Mouse (Mus musculus): ENCODE measurements around the gene Ncoa4.
"Not testable (repeated sequence)": the region's sequence is repeated elsewhere in the genome, so short reads cannot be mapped to it uniquely, and the experiment has no call there.

Ncoa4 gene

DNA sequence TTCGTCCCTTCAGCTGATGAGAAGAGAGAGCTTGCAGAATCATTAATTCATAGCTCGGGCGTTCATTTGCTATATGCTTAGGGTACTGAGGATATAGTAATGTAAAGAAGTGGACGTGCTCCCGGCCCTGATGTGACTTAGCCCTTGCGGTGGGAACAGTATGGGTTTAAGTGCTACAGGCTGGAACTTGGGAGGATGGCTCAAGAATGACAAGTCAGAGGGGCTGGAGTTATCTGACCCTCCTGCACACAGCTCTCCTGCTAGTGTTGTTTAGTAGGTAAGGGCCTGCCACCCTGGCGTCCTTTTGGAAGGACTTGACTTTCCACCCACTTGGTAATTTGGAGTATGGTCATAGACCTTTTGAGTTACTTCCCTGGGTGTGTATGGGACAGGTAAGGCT lies 898 bp downstream of the Ncoa4 start:
- DNase-seq (ENCODE audit: low spot score in 2 of 2) = no peak

- DNase-seq (ENCODE audit: low spot score in 2 of 2) = no peak
Measured at GRCm38 (mm10) chr14:32161090-32161885, 1.6 kb downstream of the Ncoa4 start.

DNA sequence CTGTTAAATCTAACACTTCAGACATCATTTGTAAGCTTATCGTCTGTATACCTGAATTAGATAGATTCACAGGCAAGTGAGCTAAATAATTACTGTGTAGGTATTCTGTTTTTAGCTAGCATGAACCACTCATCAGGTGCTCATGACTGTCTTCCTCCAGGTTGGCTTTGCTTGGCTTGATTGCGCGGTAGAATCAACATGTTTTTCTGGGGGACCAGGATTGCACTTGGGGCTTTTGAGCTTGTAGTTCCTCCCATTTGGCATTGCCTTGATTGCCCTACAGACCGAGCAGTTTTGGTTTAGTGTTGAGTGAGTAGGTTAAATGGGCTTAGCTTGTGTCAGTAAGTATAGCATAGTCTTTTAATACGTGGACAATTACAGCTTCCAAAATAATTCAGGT lies 2.6 kb downstream of the Ncoa4 start:
- DNase-seq (ENCODE audit: low spot score in 2 of 2) = no peak

GRCm38 (mm10) chr14:32163203-32163888 lies 3.7 kb downstream of the Ncoa4 start:
- DNase-seq (ENCODE audit: low spot score in 2 of 2) = no peak

DNA sequence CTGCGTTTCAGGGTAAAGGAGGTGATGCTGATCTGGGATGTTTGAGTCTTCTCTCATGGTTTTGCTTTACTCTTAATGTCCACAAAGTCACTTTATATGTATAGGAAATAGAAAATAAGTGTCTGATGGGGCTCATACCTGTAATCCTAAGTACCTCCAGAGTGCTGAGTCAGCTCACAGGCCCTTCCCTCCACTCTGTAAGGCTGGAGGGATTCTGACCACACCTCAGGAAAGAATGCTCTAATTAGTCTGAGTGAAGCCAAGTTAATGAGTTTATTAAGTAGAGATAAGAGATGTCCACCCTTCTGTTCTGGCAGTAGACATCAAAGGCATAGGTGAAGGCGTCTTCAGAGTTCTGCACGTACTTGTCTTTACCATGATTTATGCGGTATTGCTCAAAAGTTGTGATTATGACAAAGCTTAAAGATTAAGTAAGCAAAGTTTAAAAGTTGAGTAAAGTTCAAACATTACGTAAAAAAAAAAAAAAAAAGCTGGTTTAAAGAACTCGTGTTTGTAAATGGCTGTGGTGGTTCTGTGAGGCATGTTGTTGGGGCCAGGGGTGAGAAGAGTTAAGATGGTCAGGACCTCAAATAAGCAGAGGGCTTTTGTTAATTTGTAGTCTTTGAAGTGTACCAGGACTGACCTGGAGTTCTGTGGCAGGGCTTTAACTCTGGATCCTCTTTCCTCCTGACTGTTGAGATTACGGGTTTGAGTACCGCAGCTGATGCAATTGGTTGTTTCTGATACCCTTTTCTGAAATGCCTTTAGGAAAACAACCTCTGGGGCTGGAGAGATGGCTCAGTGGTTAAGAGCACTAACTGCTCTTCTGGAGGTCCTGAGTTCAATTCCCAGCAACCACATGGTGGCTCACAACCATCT lies 4.7 kb downstream of the Ncoa4 start:
- DNase-seq (ENCODE audit: low spot score in 2 of 2) = no peak

GRCm38 (mm10) chr14:32165278-32166061 lies 5.8 kb downstream of the Ncoa4 start:
- DNase-seq (ENCODE audit: low spot score in 2 of 2) = peak; percentile 85 to 88

- DNase-seq (ENCODE audit: low spot score in 2 of 2) = no peak
Measured at GRCm38 (mm10) chr14:32166062-32166441, 6.4 kb downstream of the Ncoa4 start.

DNA sequence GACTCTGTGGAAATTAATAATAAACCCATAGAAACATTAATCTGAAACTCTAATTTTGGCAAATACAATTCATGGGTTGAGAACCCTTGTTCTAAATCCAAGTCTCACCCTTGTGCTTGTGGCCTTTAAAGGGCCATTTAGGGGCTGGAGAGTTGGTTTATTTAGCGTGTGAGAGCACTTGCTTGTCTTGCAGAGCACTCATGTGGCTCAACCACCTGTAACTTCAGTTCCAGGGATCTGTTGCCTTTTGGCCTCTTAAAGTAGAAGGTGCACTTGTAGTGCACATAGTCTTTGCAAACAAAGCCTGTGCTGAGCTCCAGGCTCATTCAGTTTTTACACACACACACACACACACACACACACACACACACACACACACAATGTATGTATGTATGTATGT lies 7.2 kb downstream of the Ncoa4 start:
- DNase-seq (ENCODE audit: low spot score in 2 of 2) = no peak

GRCm38 (mm10) chr14:32167326-32167725 lies 7.7 kb downstream of the Ncoa4 start:
- no peak for DNase-seq (ENCODE audit: low spot score in 2 of 2)

DNA sequence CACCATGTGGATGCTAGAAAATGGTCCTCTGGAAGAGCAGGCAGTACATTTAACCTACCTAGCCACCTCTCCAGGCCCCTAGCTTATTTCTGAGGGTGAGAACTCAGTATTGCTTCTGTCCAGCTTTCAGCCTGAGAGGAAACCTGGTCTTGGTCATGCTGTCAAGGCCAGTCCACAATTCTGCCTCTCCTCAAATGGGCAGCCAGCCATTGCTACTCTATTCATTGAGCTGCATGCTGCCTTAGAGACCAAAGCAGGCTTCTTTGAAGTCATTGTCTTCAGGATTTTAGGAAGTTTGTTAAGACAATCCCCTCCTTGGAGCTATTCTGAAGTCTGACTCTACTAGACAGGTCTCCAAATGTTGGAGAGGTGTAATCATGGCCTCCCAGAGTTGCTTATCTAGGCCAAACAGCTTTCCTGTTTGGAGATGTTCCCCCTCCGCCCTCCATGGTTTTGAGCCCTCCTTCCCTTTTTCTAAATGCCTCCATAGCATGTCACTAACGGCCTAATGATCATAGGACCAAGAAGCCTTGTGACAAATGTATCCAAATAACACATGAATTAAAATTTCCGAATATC lies 9.1 kb downstream of the Ncoa4 start:
- peak; percentile 51 to 77 for DNase-seq (ENCODE audit: low spot score in 2 of 2)

DNA sequence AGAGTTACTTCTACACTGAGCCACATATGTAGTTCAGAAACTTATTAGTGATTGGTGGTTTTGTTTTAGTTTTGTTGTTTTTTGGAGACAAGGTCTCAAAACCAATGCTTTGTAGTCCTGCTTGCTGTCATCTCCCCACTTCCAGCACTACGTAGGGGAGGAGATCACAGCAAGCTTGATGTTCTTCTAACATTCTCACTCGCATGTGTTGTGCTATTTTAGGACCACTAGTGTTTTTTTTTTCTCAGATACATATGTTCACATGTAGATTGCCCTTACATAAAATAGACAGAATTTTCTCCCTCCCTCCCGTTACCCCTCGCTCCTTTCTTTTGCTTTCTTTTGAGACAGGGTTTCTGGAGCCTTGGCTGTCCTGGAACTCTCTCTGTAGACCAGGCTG lies 10.5 kb downstream of the Ncoa4 start:
- DNase-seq (ENCODE audit: low spot score in 2 of 2) = no peak

DNA sequence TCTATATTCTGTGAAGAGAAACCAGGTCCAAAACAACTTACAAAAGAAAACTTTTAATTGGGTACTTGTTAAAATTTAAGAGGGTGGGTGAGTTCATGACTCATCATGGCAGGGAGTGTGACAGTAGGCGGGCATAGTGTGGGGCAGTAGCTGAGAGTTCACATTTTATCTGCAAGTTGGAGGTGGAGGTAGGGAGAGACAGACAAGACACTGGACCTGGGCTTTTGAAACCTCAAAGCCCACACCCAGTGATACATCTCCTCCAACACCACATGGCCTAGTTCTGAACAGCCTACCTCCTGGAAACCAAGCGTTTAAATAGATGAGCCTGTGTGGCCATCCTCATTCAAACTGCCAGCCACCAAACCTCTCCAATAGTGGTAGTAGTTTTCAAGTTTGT lies 15.6 kb downstream of the Ncoa4 start:
- DNase-seq (ENCODE audit: low spot score in 2 of 2) = no peak

DNA sequence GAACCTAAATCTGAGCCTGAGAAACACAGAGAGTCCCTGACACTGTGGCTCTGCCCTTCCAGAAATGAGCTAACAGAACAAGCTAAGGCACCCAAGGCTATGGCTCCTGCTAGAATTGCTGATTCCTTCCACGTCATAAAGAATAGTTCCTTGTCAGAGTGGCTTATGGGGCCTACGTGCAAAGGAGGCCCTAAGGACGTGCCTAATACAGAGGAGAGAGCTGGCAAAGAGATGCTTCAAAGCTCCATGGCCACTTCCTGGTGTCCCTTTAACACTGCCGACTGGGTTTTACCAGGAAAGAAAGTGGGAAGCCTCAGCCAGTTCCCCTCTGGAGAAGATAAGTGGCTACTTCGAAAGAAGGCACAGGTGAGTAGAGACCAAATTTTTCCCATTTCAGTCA lies 16.9 kb downstream of the Ncoa4 start:
- not testable (repeated sequence) for DNase-seq (ENCODE audit: low spot score in 2 of 2)

GRCm38 (mm10) chr14:32179393-32180195 lies 19.9 kb downstream of the Ncoa4 start:
- DNase-seq (ENCODE audit: low spot score in 2 of 2) = no peak

DNA sequence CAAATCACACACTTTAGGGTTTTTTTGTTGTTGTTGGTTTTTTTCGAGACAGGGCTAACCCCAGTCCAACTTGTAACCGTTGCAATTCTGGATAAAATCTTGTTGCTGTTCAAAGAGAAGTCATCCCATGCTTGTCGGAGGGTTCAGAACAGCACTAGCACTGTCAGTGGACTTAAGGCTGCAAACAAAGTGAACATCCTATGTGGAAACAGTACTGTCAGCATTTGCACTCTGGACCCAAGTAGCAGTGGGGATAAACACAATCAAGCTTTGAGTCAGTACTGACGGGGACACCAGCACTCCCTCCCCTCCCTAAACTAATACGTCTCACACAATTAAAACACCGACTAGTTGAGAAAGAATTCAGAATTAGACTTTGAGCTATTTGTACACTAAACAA lies 21.2 kb downstream of the Ncoa4 start:
- no peak for DNase-seq (ENCODE audit: low spot score in 2 of 2)

DNA sequence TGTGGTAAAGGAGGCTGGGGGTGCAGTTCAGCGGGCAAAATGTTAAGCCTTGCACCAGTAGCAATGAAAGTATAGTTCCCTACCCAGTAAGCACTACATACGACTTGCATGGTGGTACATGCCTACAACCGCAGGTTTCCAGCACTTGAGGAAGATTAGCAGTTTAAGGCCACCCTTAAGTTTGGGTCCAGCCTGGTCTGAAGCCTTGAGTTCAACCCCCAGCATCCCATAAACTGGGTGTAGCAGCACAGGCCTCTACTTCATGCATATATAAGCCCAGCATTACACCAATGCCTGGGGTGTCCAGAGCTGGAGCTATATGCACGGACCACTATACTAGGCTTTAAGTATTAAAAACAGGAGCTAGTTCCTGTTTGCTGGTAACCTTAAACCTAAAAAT lies 24.2 kb downstream of the Ncoa4 start:
- no peak for DNase-seq (ENCODE audit: low spot score in 2 of 2)

DNA sequence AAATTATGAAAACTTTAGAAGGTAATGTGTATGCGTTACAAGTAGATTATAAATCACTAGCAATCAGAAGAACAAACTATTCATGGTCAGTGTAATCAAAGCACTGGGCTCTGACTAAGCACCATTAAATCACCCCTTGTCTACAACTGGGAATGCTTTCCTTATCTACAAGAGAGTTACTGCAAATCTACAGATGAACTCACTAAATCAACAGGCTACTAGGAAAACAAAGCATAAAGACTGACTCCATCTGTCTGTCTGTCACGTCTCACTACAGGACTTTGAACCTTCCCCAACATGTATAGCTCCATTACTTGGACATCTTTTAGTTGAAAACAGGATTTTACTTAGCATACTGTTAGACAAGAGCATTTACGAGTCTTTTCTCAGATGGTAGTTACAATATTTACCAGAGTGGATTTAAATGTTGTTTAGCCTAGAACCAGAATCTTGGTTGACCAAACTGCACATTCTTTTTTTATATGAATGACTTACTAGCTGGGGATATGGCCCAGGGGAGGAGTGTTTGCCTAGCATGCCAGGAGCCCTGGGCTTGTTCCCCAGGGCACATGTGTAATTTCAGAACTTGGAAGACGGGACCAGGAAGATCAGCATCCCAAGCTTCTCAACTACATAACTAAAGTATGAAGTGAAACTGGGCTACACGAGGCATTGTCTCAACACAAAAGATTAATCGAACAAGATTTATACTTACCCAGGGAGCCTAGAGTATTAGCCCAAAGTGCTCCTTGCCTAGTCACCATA lies 31.1 kb downstream of the Ncoa4 start:
- no peak for DNase-seq (ENCODE audit: low spot score in 2 of 2)

DNA sequence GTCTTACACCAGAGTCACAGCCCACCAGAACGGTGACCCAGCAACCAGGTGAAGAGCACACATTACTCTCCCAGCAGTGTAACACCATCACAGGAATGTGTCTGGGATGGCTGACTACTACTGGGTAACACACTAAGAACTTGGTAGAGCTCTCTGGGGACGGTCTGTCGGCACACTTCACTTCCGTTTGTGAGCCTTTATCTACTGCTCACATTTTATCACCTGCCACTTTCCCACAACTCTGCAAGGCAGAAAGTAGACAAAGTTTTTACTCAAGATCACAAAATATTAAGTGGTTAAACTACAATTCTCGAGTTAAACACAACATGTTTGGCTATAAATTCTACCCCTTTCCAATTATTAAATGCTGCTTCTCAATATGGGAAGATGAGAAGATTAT lies 32.3 kb downstream of the Ncoa4 start:
- no peak for DNase-seq (ENCODE audit: low spot score in 2 of 2)

- DNase-seq (ENCODE audit: low spot score in 2 of 2) = peak; percentile 40 to 43
Measured at GRCm38 (mm10) chr14:32192437-32192836, 32.8 kb downstream of the Ncoa4 start.

DNA sequence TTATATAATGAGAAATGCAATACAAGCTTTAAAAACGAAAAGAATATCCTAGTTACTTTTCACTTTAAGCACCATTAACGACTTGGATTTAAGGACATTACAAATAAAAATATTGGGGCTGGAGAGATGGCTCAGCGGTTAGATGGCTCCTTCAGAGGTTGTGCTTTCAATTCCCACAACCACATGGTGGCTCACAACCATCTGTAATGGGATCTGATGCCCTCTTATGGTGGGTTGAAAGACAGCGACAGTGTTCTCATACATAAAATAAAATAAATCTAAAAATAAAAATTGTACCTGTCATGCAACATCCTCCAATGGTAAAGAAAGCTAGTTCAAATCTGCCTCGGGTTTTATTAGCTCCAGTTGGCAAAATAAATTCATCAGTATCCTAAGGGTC lies 33.9 kb downstream of the Ncoa4 start:
- not testable (repeated sequence) for DNase-seq (ENCODE audit: low spot score in 2 of 2)
